Mouse (Mus musculus): ENCODE data around the gene Cfap298. TPM values are rescaled to one million over a fixed set of nuclear protein-coding genes. Genes with fewer than 3 reads are reported as not detected.
A peak's percentile ranks its signal among the peaks of the same experiment; 100 is the strongest.

Cfap298 gene
- polyA plus RNA-seq, 1 experiment from 2014 or later, result 43.7 TPM

- H3K36me3 ChIP-seq (ENCODE audit: insufficient read depth, low read length), result peaks cover 4% of the 10 kb centered on the region; the same call in 1 of the 2 replicates
- H3K9ac ChIP-seq (ENCODE audit: low read depth, low read length), result no peak overlapping the region
- ATAC-seq (replicated peaks; ENCODE audit: low FRiP score, low read depth) (no peak), DNase-seq (ENCODE audit: low spot score) (no peak)
- H3K4me1 ChIP-seq (replicated peaks; ENCODE audit: insufficient read depth, low read length), result no peaks in the 10 kb centered on the region
- WGBS, result 61% methylated on average over 10 of the region's 10 CpGs
- H3K4me2 ChIP-seq (ENCODE audit: low read length), result no peak overlapping the region
- H3K4me3 ChIP-seq (replicated peaks; ENCODE audit: low read depth, low read length), result no peak overlapping the region
- no peaks in the 10 kb centered on the region for H3K9me3 ChIP-seq (replicated peaks; ENCODE audit: low read length)
- H3K27ac ChIP-seq, result no peak overlapping the region
- H3K27me3 ChIP-seq (ENCODE audit: insufficient read depth, low read length), result no peaks in the 10 kb centered on the region
- no peak for TF ChIP-seq CTCF (IDR thresholded peaks at IDR 0.05; ENCODE audit: low read depth)
These were observed 13.3 kb downstream of the Cfap298 start for GRCm38 (mm10) chr16:90921471-90922159.

- DNase-seq (ENCODE audit: low spot score) (peak; percentile 87), ATAC-seq (replicated peaks; ENCODE audit: low FRiP score, low read depth) (peak; percentile 87)
- Histone ChIP-seq H3K9ac (ENCODE audit: low read depth, low read length) (no peak overlapping the region), H3K4me2 (ENCODE audit: low read length) (no peak overlapping the region), H3K9me3 (replicated peaks; ENCODE audit: low read length) (no peaks in the 10 kb centered on the region), H3K4me3 (replicated peaks; ENCODE audit: low read depth, low read length) (no peak overlapping the region), H3K27me3 (ENCODE audit: insufficient read depth, low read length) (no peaks in the 10 kb centered on the region), H3K36me3 (ENCODE audit: insufficient read depth, low read length) (no peaks in the 10 kb centered on the region), H3K4me1 (replicated peaks; ENCODE audit: insufficient read depth, low read length) (0 out of 2 replicates have a peak, but pooled peaks cover 4% of the 10 kb centered on the region), H3K27ac (peak overlapping the region; percentile 42; the same call in 1 of the 2 replicates)
- TF ChIP-seq CTCF (IDR thresholded peaks at IDR 0.05; ENCODE audit: low read depth), result no peak
- WGBS, result 38% methylated on average over 8 of the region's 8 CpGs
These were observed 17.8 kb downstream of the Cfap298 start for GRCm38 (mm10) chr16:90917156-90917555.

- no peaks in the 10 kb centered on the region for H3K27me3 ChIP-seq (ENCODE audit: insufficient read depth, low read length)
- 0 out of 2 replicates have a peak, but pooled peaks cover 4% of the 10 kb centered on the region for H3K4me1 ChIP-seq (replicated peaks; ENCODE audit: insufficient read depth, low read length)
- H3K4me3 ChIP-seq (replicated peaks; ENCODE audit: low read depth, low read length), result no peak overlapping the region
- H3K27ac ChIP-seq, result peak overlapping the region; percentile 48; the same call in 1 of the 2 replicates
- H3K9me3 ChIP-seq (replicated peaks; ENCODE audit: low read length), result no peaks in the 10 kb centered on the region
- no peaks in the 10 kb centered on the region for H3K36me3 ChIP-seq (ENCODE audit: insufficient read depth, low read length)
- ATAC-seq (replicated peaks; ENCODE audit: low FRiP score, low read depth) (peak; percentile 74), DNase-seq (ENCODE audit: low spot score) (peak; percentile 78)
- H3K9ac ChIP-seq (ENCODE audit: low read depth, low read length), result peak overlapping the region; percentile 3; the same call in 1 of the 2 replicates
- no peak for TF ChIP-seq CTCF (IDR thresholded peaks at IDR 0.05; ENCODE audit: low read depth)
- peak overlapping the region; percentile 45 for H3K4me2 ChIP-seq (ENCODE audit: low read length)
- WGBS, result 12% methylated on average over 12 of the region's 12 CpGs
These were observed 18.9 kb downstream of the Cfap298 start for GRCm38 (mm10) chr16:90916040-90916481.

GRCm38 (mm10) chr16:90911766-90912165 lies 23.1 kb downstream of the Cfap298 start:
- WGBS, result 79% methylated on average over 13 of the region's 13 CpGs
- Histone ChIP-seq H3K4me3 (replicated peaks; ENCODE audit: low read depth, low read length) (no peak overlapping the region), H3K4me2 (ENCODE audit: low read length) (no peak overlapping the region), H3K36me3 (ENCODE audit: insufficient read depth, low read length) (no peaks in the 10 kb centered on the region), H3K27me3 (ENCODE audit: insufficient read depth, low read length) (no peaks in the 10 kb centered on the region), H3K9ac (ENCODE audit: low read depth, low read length) (no peak overlapping the region), H3K9me3 (replicated peaks; ENCODE audit: low read length) (no peaks in the 10 kb centered on the region), H3K27ac (no peak overlapping the region), H3K4me1 (replicated peaks; ENCODE audit: insufficient read depth, low read length) (0 out of 2 replicates have a peak, but pooled peaks cover 4% of the 10 kb centered on the region)
- DNase-seq (ENCODE audit: low spot score) (no peak), ATAC-seq (replicated peaks; ENCODE audit: low FRiP score, low read depth) (no peak)
- TF ChIP-seq CTCF (IDR thresholded peaks at IDR 0.05; ENCODE audit: low read depth), result no peak

GRCm38 (mm10) chr16:90910855-90911533 lies 23.9 kb downstream of the Cfap298 start:
- Histone ChIP-seq H3K4me3 (replicated peaks; ENCODE audit: low read depth, low read length) (no peak overlapping the region), H3K4me2 (ENCODE audit: low read length) (no peak overlapping the region), H3K9me3 (replicated peaks; ENCODE audit: low read length) (no peaks in the 10 kb centered on the region), H3K27me3 (ENCODE audit: insufficient read depth, low read length) (no peaks in the 10 kb centered on the region), H3K4me1 (replicated peaks; ENCODE audit: insufficient read depth, low read length) (no peaks in the 10 kb centered on the region), H3K27ac (no peak overlapping the region), H3K36me3 (ENCODE audit: insufficient read depth, low read length) (no peaks in the 10 kb centered on the region), H3K9ac (ENCODE audit: low read depth, low read length) (no peak overlapping the region)
- DNase-seq (ENCODE audit: low spot score) (no peak), ATAC-seq (replicated peaks; ENCODE audit: low FRiP score, low read depth) (no peak)
- no peak for TF ChIP-seq CTCF (IDR thresholded peaks at IDR 0.05; ENCODE audit: low read depth)
- WGBS, result 84% methylated on average over 17 of the region's 17 CpGs

GRCm38 (mm10) chr16:90907250-90907649 lies 27.7 kb downstream of the Cfap298 start:
- DNase-seq (ENCODE audit: low spot score) (no peak), ATAC-seq (replicated peaks; ENCODE audit: low FRiP score, low read depth) (no peak)
- no peak for TF ChIP-seq CTCF (IDR thresholded peaks at IDR 0.05; ENCODE audit: low read depth)
- Histone ChIP-seq H3K27ac (no peak overlapping the region), H3K27me3 (ENCODE audit: insufficient read depth, low read length) (no peaks in the 10 kb centered on the region), H3K4me1 (replicated peaks; ENCODE audit: insufficient read depth, low read length) (no peaks in the 10 kb centered on the region), H3K4me3 (replicated peaks; ENCODE audit: low read depth, low read length) (no peak overlapping the region), H3K36me3 (ENCODE audit: insufficient read depth, low read length) (no peaks in the 10 kb centered on the region), H3K9me3 (replicated peaks; ENCODE audit: low read length) (no peaks in the 10 kb centered on the region), H3K9ac (ENCODE audit: low read depth, low read length) (no peak overlapping the region), H3K4me2 (ENCODE audit: low read length) (no peak overlapping the region)
- 71% methylated on average over 7 of the region's 7 CpGs for WGBS
